Mouse (Mus musculus) CH12.LX (cell line): Measurements from ENCODE around the gene Necap1. TPM values are rescaled to one million over a fixed set of nuclear protein-coding genes. Genes with fewer than 3 reads are reported as not detected.
A peak's percentile ranks its signal among the peaks of the same experiment; 100 is the strongest.

Source experiments
- DNase-seq: peaks from one replicate; pipeline ENCODE4 v3.0.0-alpha.2; 2013; ENCODE audit errors: extremely low read depth
- H3K27ac ChIP-seq: 2 replicates; pipeline ENCODE4 v1.5.1; 2012; ENCODE audit warnings: low read depth, mild to moderate bottlenecking, control low read depth, moderate library complexity; ENCODE audit not compliant: insufficient read depth
- H3K27me3 ChIP-seq: replicated peaks from 2 replicates; pipeline ENCODE3; 2012; ENCODE audit warnings: inconsistent platforms
- H3K36me3 ChIP-seq, 2 experiments: replicated peaks in 1 of 2; 2 replicates each; pipeline versions ENCODE3 to v1.6.1; 2012; ENCODE audit warnings: inconsistent platforms in 1 of 2, low read length in 1 of 2, mild to moderate bottlenecking in 1 of 2, mixed read lengths in 1 of 2, moderate library complexity in 1 of 2; ENCODE audit not compliant: control insufficient read depth in 1 of 2, insufficient read depth in 1 of 2
- H3K4me1 ChIP-seq, 2 experiments: 2 replicates each; pipeline ENCODE4 v1.6.1; 2012; ENCODE audit warnings: inconsistent platforms in 1 of 2, moderate library complexity in 1 of 2; ENCODE audit not compliant: insufficient read depth in 2 of 2, control insufficient read depth in 1 of 2
- H3K4me2 ChIP-seq: 2 replicates; pipeline ENCODE4 v1.6.1; 2012; ENCODE audit warnings: low read depth, mild to moderate bottlenecking, control low read depth; ENCODE audit not compliant: poor library complexity, insufficient read depth, severe bottlenecking
- H3K4me3 ChIP-seq, 3 experiments: fragments of 150-350 bp in 1 of 3; sonication (generic) in 1 of 3; replicated peaks in 1 of 3; 2 replicates each; pipeline versions ENCODE3 to v1.5.1; 2011 to 2012; ENCODE audit warnings: low read depth in 2 of 3, low read length in 2 of 3, mild to moderate bottlenecking in 2 of 3, moderate library complexity in 2 of 3, control low read depth in 1 of 3, improper control_type of control experiment in 1 of 3, inconsistent platforms in 1 of 3, mixed read lengths in 1 of 3; ENCODE audit not compliant: poor library complexity in 1 of 3
- H3K79me2 ChIP-seq: replicated peaks from 2 replicates; pipeline ENCODE4 v1.6.1; 2012; ENCODE audit warnings: mild to moderate bottlenecking, moderate library complexity; ENCODE audit not compliant: control insufficient read depth, poor library complexity, insufficient read depth, severe bottlenecking; ENCODE audit errors: extremely low read depth
- H3K9ac ChIP-seq: 2 replicates; pipeline ENCODE4 v1.6.1; 2012; ENCODE audit warnings: low read depth, mild to moderate bottlenecking, control low read depth, moderate library complexity; ENCODE audit not compliant: insufficient read depth
- H3K9me3 ChIP-seq: replicated peaks from 2 replicates; pipeline ENCODE3; 2012; ENCODE audit warnings: low read length, inconsistent platforms, mixed read lengths
- BHLHE40 ChIP-seq: IDR thresholded peaks from 2 replicates; pipeline ENCODE4 v1.6.1; 2011; ENCODE audit warnings: mild to moderate bottlenecking, low read depth, low read length, improper control_type of control experiment
- CHD1 ChIP-seq: IDR thresholded peaks from 2 replicates; pipeline ENCODE4 v1.6.1; 2012; ENCODE audit warnings: low read depth, low read length, improper control_type of control experiment, inconsistent platforms
- CHD2 ChIP-seq: IDR thresholded peaks from 2 replicates; pipeline ENCODE4 v1.6.1; 2011; ENCODE audit warnings: low read length, improper control_type of control experiment
- CTCF ChIP-seq, 2 experiments: IDR thresholded peaks in 1 of 2; conservative IDR thresholded peaks in 1 of 2; 2 replicates each; pipeline ENCODE4 v1.5.1; 2011 to 2012; ENCODE audit warnings: low read depth in 2 of 2, low read length in 2 of 2, improper control_type of control experiment in 1 of 2, inconsistent platforms in 1 of 2, mild to moderate bottlenecking in 1 of 2, moderate library complexity in 1 of 2
- E2F4 ChIP-seq: IDR thresholded peaks from 2 replicates; pipeline ENCODE4 v1.6.1; 2011; ENCODE audit warnings: low read depth, low read length, improper control_type of control experiment; ENCODE audit not compliant: insufficient replicate concordance
- ELF1 ChIP-seq: IDR thresholded peaks from 2 replicates; pipeline ENCODE4 v1.6.1; 2014; ENCODE audit warnings: low read depth, mild to moderate bottlenecking, inconsistent platforms, low read length, improper control_type of control experiment
- EP300 ChIP-seq: IDR thresholded peaks from 2 replicates; pipeline ENCODE4 v1.6.1; 2011; ENCODE audit warnings: low read length, improper control_type of control experiment
- ETS1 ChIP-seq: conservative IDR thresholded peaks from 2 replicates; pipeline ENCODE4 v1.6.1; 2012; ENCODE audit warnings: low read depth, mild to moderate bottlenecking, inconsistent platforms, low read length, improper control_type of control experiment, moderate library complexity
- GABPA ChIP-seq: IDR thresholded peaks from 2 replicates; pipeline ENCODE4 v1.6.1; 2012; ENCODE audit warnings: low read depth, low read length, improper control_type of control experiment, inconsistent platforms; ENCODE audit not compliant: insufficient replicate concordance
- HCFC1 ChIP-seq: IDR thresholded peaks from 2 replicates; pipeline ENCODE4 v1.6.1; 2012; ENCODE audit warnings: low read depth, mild to moderate bottlenecking, inconsistent platforms, low read length, improper control_type of control experiment
- IRF4 ChIP-seq: IDR thresholded peaks from 2 replicates; pipeline ENCODE4 v1.6.1; 2014; ENCODE audit warnings: low read depth, mild to moderate bottlenecking, inconsistent platforms, low read length, improper control_type of control experiment
- JUN ChIP-seq: IDR thresholded peaks from 2 replicates; pipeline ENCODE4 v1.6.1; 2011; ENCODE audit warnings: low read depth, mild to moderate bottlenecking, low read length, improper control_type of control experiment, moderate library complexity; ENCODE audit not compliant: insufficient read depth
- JUND ChIP-seq: conservative IDR thresholded peaks from 2 replicates; pipeline ENCODE4 v1.6.1; 2011; ENCODE audit warnings: low read depth, low read length, improper control_type of control experiment
- KAT2A ChIP-seq: IDR thresholded peaks from 2 replicates; pipeline ENCODE4 v1.6.1; 2012; ENCODE audit warnings: low read length, improper control_type of control experiment, inconsistent platforms; ENCODE audit not compliant: insufficient replicate concordance
- MAFK ChIP-seq: IDR thresholded peaks from 2 replicates; pipeline ENCODE4 v1.6.1; 2011; ENCODE audit warnings: low read length, improper control_type of control experiment; ENCODE audit not compliant: insufficient replicate concordance
- MAX ChIP-seq: IDR thresholded peaks from 2 replicates; pipeline ENCODE4 v1.6.1; 2011; ENCODE audit warnings: low read length, improper control_type of control experiment
- MAZ ChIP-seq: IDR thresholded peaks from 2 replicates; pipeline ENCODE4 v1.6.1; 2012; ENCODE audit warnings: low read depth, mild to moderate bottlenecking, inconsistent platforms, low read length, improper control_type of control experiment, moderate library complexity
- MEF2A ChIP-seq: IDR thresholded peaks from 2 replicates; pipeline ENCODE4 v1.6.1; 2014; ENCODE audit warnings: low read depth, mild to moderate bottlenecking, inconsistent platforms, low read length, improper control_type of control experiment, borderline replicate concordance
- MXI1 ChIP-seq: IDR thresholded peaks from 2 replicates; pipeline ENCODE4 v1.6.1; 2011; ENCODE audit warnings: mild to moderate bottlenecking, low read depth, low read length, improper control_type of control experiment
- MYC ChIP-seq: IDR thresholded peaks from 2 replicates; pipeline ENCODE4 v1.6.1; 2011; ENCODE audit warnings: low read depth, mild to moderate bottlenecking, improper control_type of control experiment, low read length
- NELFE ChIP-seq: IDR thresholded peaks from 2 replicates; pipeline ENCODE4 v1.6.1; 2011; ENCODE audit warnings: low read depth, low read length, improper control_type of control experiment
- NRF1 ChIP-seq: IDR thresholded peaks from 2 replicates; pipeline ENCODE4 v1.6.1; 2014; ENCODE audit warnings: low read depth, mild to moderate bottlenecking, inconsistent platforms, low read length, improper control_type of control experiment, moderate library complexity
- PAX5 ChIP-seq: IDR thresholded peaks from 2 replicates; pipeline ENCODE4 v1.6.1; 2012; ENCODE audit warnings: low read length, inconsistent platforms, mixed read lengths
- POLR2A ChIP-seq: IDR thresholded peaks from 2 replicates; pipeline ENCODE4 v1.6.1; 2011; ENCODE audit warnings: low read depth, mild to moderate bottlenecking, improper control_type of control experiment, low read length
- POLR2AphosphoS2 ChIP-seq: IDR thresholded peaks from 2 replicates; pipeline ENCODE4 v1.6.1; 2011; ENCODE audit warnings: low read depth, low read length, improper control_type of control experiment
- RAD21 ChIP-seq: IDR thresholded peaks from 2 replicates; pipeline ENCODE4 v1.6.1; 2011; ENCODE audit warnings: low read depth, mild to moderate bottlenecking, low read length, improper control_type of control experiment, moderate library complexity
- RCOR1 ChIP-seq: conservative IDR thresholded peaks from 2 replicates; pipeline ENCODE4 v1.6.1; 2012; ENCODE audit warnings: low read depth, mild to moderate bottlenecking, inconsistent platforms, low read length, improper control_type of control experiment
- SIN3A ChIP-seq: IDR thresholded peaks from 2 replicates; pipeline ENCODE4 v1.6.1; 2012; ENCODE audit warnings: low read length, improper control_type of control experiment, inconsistent platforms
- SMC3 ChIP-seq: IDR thresholded peaks from 2 replicates; pipeline ENCODE4 v1.6.1; 2011; ENCODE audit warnings: low read depth, low read length, improper control_type of control experiment
- TBP ChIP-seq: conservative IDR thresholded peaks from 2 replicates; pipeline ENCODE4 v1.6.1; 2011; ENCODE audit warnings: low read depth, low read length, improper control_type of control experiment
- TCF12 ChIP-seq: IDR thresholded peaks from 2 replicates; pipeline ENCODE4 v1.6.1; 2014; ENCODE audit warnings: low read depth, mild to moderate bottlenecking, inconsistent platforms, low read length, improper control_type of control experiment
- UBTF ChIP-seq: IDR thresholded peaks from 2 replicates; pipeline ENCODE4 v1.6.1; 2012; ENCODE audit warnings: low read depth, mild to moderate bottlenecking, inconsistent platforms, low read length, improper control_type of control experiment, moderate library complexity
- USF1 ChIP-seq: IDR thresholded peaks from 2 replicates; pipeline ENCODE4 v1.6.1; 2014; ENCODE audit warnings: low read depth, mild to moderate bottlenecking, inconsistent platforms, low read length, improper control_type of control experiment
- USF2 ChIP-seq: conservative IDR thresholded peaks from 2 replicates; pipeline ENCODE4 v1.6.1; 2011; ENCODE audit warnings: low read depth, low read length, improper control_type of control experiment
- ZC3H11A ChIP-seq: IDR thresholded peaks from 2 replicates; pipeline ENCODE4 v1.6.1; 2012; ENCODE audit warnings: low read depth, mild to moderate bottlenecking, inconsistent platforms, low read length, improper control_type of control experiment
- ZKSCAN1 ChIP-seq: IDR thresholded peaks from 2 replicates; pipeline ENCODE4 v1.6.1; 2012; ENCODE audit warnings: low read depth, inconsistent platforms, low read length, improper control_type of control experiment, borderline replicate concordance
- ZMIZ1 ChIP-seq: IDR thresholded peaks from 2 replicates; pipeline ENCODE4 v1.6.1; 2012; ENCODE audit warnings: low read depth, mild to moderate bottlenecking, inconsistent platforms, low read length, improper control_type of control experiment
- ZNF384 ChIP-seq: IDR thresholded peaks from 2 replicates; pipeline ENCODE4 v1.6.1; 2012; ENCODE audit warnings: low read depth, low read length, improper control_type of control experiment, inconsistent platforms
- dilution Hi-C: fragments of 300-500 bp; cut with MboI; formaldehyde crosslinking; loops from 2 replicates; pipeline ENCODE4 v1.14.3; 2020; ENCODE audit warnings: low sequenced_read_pairs; ENCODE audit not compliant: extremely low pct_unique_long_range_greater_than_20kb, extremely low pct_ligation_motif_present
- in situ Hi-C: fragments of 300-500 bp; cut with MboI; formaldehyde crosslinking; loops from 3 replicates; pipeline ENCODE4 v1.14.3; 2019; ENCODE audit warnings: low sequenced_read_pairs, low pct_ligation_motif_present, low pct_unique_long_range_greater_than_20kb, mixed read lengths
- polyA plus RNA-seq: library from polyadenylated mRNA; unstranded; fragments of >175 nt; gene quantifications from 2 replicates; pipeline ENCODE4 v1.2.1, GENCODE M21; 2012; ENCODE audit warnings: low read depth; ENCODE audit not compliant: insufficient read length
- total RNA-seq, 2 experiments: library from RNA; depleted of rRNA; stranded (reverse); fragments of 300-350 nt in 1 of 2; fragments of >200 nt in 1 of 2; gene quantifications; 2 replicates each; pipeline ENCODE4 v1.2.3; 2012 to 2014

The Necap1 gene
- total and polyA plus RNA-seq, 3 experiments, result 12.7 to 29.5 (median 26.9) TPM

DNA sequence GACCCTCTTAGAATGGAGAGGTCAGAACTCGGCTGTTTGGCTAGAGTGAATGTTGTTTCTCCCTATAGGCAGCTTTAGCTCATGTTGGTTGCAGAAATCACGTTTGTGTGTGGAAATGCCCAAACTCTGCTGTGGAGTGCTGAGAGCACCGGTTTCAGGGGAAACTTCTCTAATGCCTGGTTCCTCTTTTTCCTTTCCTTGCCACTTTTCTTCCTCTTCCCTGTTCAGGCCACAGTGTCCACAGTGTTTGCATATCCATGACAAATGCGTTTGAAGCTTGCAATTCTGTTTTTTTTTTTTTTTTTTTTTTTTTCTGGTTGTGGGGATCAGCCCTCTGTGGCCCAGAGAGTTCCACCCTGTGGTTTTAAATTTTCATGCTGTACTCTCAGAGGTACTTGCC is 47.2 kb downstream of the Necap1 start, which contains the start of gene Clec4a1:
Gene Clec4a1, plus strand, starts transcription at position 398 of the 400 bp plus-strand sequence.
- H3K4me2 ChIP-seq, result peak within 1 kb of the TSS; percentile 51
- H3K79me2 ChIP-seq, result no peaks in the 10 kb centered on the region
- peak; percentile 71 for DNase-seq
- H3K4me3 ChIP-seq, result peak within 1 kb of the TSS in 1 of 3 experiments; percentile 33
- H3K4me1 ChIP-seq, result peaks cover 10 to 22% of the 10 kb centered on the region in 2 experiments
- dilution Hi-C loops (no loop called here), in situ Hi-C loops (no loop called here)
- H3K27me3 ChIP-seq, result no peaks in the 10 kb centered on the region
- TF ChIP-seq MXI1 (no peak), JUN (no peak), ZC3H11A (no peak), CTCF (conservative IDR thresholded peaks at IDR 0.05 in 1 of 2, IDR thresholded peaks at IDR 0.05 in 1 of 2; ENCODE audit: low read depth in 2 of 2, low read length in 2 of 2) (no peak), ZKSCAN1 (no peak), MAZ (no peak), EP300 (peak; percentile 95), SIN3A (no peak), NELFE (no peak), JUND (no peak), KAT2A (no peak), E2F4 (no peak), CHD1 (no peak), MAFK (peak; percentile 86), USF2 (no peak), POLR2A (no peak), USF1 (no peak), CHD2 (0 out of 2 replicates have a peak, but pooled peaks have one; percentile 8), MYC (no peak), ELF1 (no peak), MAX (no peak), POLR2AphosphoS2 (no peak), PAX5 (no peak), TCF12 (0 out of 2 replicates have a peak, but pooled peaks have one; percentile 49), MEF2A (peak; percentile 38; the same call in 1 of the 2 replicates), BHLHE40 (peak; percentile 91), GABPA (no peak), SMC3 (no peak), TBP (no peak), NRF1 (no peak), RCOR1 (0 out of 2 replicates have a peak, but pooled peaks have one; percentile 49), HCFC1 (no peak), UBTF (no peak), ETS1 (peak; percentile 62), ZNF384 (peak; percentile 98), RAD21 (no peak), IRF4 (peak; percentile 89), ZMIZ1 (no peak)
- H3K36me3 ChIP-seq, result no peaks in the 10 kb centered on the region
- H3K9me3 ChIP-seq, result no peaks in the 10 kb centered on the region
- no peak within 1 kb of the TSS for H3K9ac ChIP-seq
- no peak within 1 kb of the TSS for H3K27ac ChIP-seq
